Mouse (Mus musculus) forebrain, embryonic 16.5 days (tissue): ENCODE results near the gene Gm10518. TPM values are rescaled to one million over a fixed set of nuclear protein-coding genes. Genes with fewer than 3 reads are reported as not detected.

Experiments
- ATAC-seq: fragments of 200-750 bp; cut with Nextera tagmentation; 2 replicates; pipeline ENCODE4 v1.8.0; 2017; ENCODE audit warnings: mild to moderate bottlenecking, moderate library complexity
- H3K27ac ChIP-seq: fragments of 300-500 bp; sonication (generic); 2 replicates; pipeline ENCODE4 v1.5.1; 2014; ENCODE audit warnings: low read length, control low read depth
- H3K27me3 ChIP-seq: fragments of 300-500 bp; sonication (generic); replicated peaks from 2 replicates; pipeline ENCODE4 v1.6.1; 2014; ENCODE audit warnings: low read length; ENCODE audit not compliant: control insufficient read depth, insufficient read depth
- H3K36me3 ChIP-seq: fragments of 300-500 bp; sonication (generic); 2 replicates; pipeline ENCODE4 v1.6.1; 2014; ENCODE audit not compliant: control insufficient read depth, insufficient read depth
- H3K4me1 ChIP-seq: fragments of 300-500 bp; sonication (generic); replicated peaks from 2 replicates; pipeline ENCODE4 v1.6.1; 2014; ENCODE audit warnings: low read length; ENCODE audit not compliant: control insufficient read depth, insufficient read depth
- H3K4me2 ChIP-seq: fragments of 300-500 bp; sonication (generic); 2 replicates; pipeline ENCODE4 v1.6.1; 2014; ENCODE audit warnings: mild to moderate bottlenecking, low read length, control low read depth
- H3K4me3 ChIP-seq: fragments of 300-500 bp; sonication (generic); replicated peaks from 2 replicates; pipeline ENCODE4 v1.5.1; 2014; ENCODE audit warnings: mild to moderate bottlenecking, low read length, control low read depth
- H3K9ac ChIP-seq: fragments of 300-500 bp; sonication (generic); replicated peaks from 2 replicates; pipeline ENCODE4 v1.6.1; 2014; ENCODE audit warnings: low read depth, low read length, control low read depth
- H3K9me3 ChIP-seq: fragments of 300-500 bp; sonication (generic); 2 replicates; pipeline ENCODE4 v1.6.1; 2016; ENCODE audit warnings: low read length; ENCODE audit not compliant: control insufficient read depth
- WGBS: fragments of 180-500 bp; shearing (Covaris S2); extraction: QIAGEN DNeasy Blood & Tissue Kit; methylation state at CpG from one replicate; pipeline ENCODE4 v1.1.7; 2014; 5-methylcytosine and 5-hydroxymethylcytosine counted together
- polyA plus RNA-seq: library from polyadenylated mRNA; unstranded; fragments of >200 nt; fragmentation: Nextera tagmentation; extraction: Ambion mirVana; gene quantifications from 2 replicates; pipeline ENCODE4 v1.2.1, GENCODE M21; 2015

Gm10518 gene
- polyA plus RNA-seq, 1 experiment from 2014 or later, result not detected

- H3K27ac ChIP-seq, result no peak overlapping the region
- no peak overlapping the region for H3K4me3 ChIP-seq
- no peaks in the 10 kb centered on the region for H3K36me3 ChIP-seq
- no peaks in the 10 kb centered on the region for H3K4me1 ChIP-seq
- no peaks in the 10 kb centered on the region for H3K9me3 ChIP-seq
- no peak overlapping the region for H3K9ac ChIP-seq
- no peak overlapping the region for H3K4me2 ChIP-seq
- no peak for ATAC-seq
- H3K27me3 ChIP-seq, result no peaks in the 10 kb centered on the region
- WGBS, result 88% methylated on average over 5 of the region's 5 CpGs
Observed at GRCm38 (mm10) chr1:179828051-179828450, 24.9 kb downstream of the Gm10518 start.

DNA sequence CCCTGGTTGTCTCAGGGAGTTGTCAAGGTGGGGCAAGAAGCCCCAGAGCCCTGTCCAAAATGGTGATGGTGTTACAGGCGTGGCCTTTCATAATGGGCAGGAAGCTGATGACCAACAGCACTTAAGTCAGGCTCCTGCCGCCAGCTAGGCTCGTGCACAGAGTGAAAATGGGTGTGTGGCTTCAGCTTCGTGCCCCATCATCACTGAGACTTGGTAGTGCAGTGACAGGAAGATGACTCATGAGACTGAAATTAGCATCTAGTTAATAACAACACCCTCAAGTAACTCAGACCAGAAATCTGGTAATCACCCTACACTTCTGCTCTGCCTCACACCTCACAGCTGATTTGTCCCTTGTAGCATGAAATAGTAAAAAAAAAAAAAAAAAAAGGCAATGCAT lies 25.7 kb downstream of the Gm10518 start:
- Histone ChIP-seq H3K36me3 (no peaks in the 10 kb centered on the region), H3K27ac (no peak overlapping the region), H3K27me3 (no peaks in the 10 kb centered on the region), H3K9ac (no peak overlapping the region), H3K4me3 (no peak overlapping the region), H3K4me1 (no peaks in the 10 kb centered on the region), H3K4me2 (no peak overlapping the region), H3K9me3 (no peaks in the 10 kb centered on the region; the same call in 1 of the 2 replicates)
- 82% methylated on average over 4 of the region's 4 CpGs for whole genome bisulfite sequencing
- no peak for ATAC-seq

DNA sequence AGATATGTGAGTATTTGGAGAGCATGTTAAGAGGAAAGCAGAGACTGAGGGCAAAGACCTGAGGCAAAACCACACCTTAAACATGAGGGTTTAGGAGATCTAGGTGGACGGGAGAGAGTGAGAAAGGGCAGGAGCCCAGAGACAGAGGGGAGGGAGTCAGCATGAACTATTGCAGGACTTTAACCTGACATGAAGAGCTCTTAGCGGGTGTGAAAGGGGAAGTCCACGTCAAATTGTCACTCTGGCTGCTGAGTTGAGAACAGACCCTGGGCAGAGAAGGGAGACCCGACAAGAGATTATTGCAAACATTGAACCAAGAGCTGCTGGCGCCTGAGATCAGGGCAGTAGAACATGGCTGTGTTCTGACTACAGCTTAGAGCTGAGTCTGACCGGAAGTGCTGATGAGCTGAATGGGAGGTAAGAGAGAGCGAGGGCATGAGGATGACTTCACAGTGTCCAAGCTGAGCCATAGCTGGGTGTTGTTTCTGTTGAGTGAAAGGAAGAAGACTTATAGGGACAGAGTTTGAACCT lies 29.6 kb downstream of the Gm10518 start:
- WGBS, result 84% methylated on average over 7 of the region's 7 CpGs
- Histone ChIP-seq H3K4me3 (no peak overlapping the region), H3K36me3 (no peaks in the 10 kb centered on the region), H3K27me3 (no peaks in the 10 kb centered on the region), H3K4me1 (no peaks in the 10 kb centered on the region), H3K4me2 (no peak overlapping the region), H3K9me3 (no peaks in the 10 kb centered on the region; the same call in 1 of the 2 replicates), H3K27ac (no peak overlapping the region), H3K9ac (no peak overlapping the region)
- no peak for ATAC-seq

DNA sequence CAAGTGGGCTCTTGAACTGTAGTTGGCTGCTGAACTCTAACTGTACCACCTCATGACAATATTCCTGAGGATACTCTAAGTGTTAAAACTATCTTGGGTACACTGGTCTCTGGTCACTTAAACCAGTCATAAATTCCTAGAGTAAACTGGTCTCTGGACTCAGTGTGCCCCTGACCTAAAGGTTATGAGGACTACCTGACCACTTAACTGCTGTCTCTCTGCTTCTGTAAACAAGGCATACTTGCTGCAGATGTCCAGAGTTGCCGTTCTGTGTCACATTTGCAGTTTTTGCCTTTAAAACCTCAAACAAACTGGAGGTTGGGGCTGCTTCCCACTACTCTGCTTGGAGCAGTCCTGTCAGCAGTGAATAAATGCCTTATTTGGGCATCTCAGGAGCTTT lies 30.4 kb downstream of the Gm10518 start:
- no peaks in the 10 kb centered on the region for H3K27me3 ChIP-seq
- no peak overlapping the region for H3K4me3 ChIP-seq
- H3K4me1 ChIP-seq, result no peaks in the 10 kb centered on the region
- no peak overlapping the region for H3K9ac ChIP-seq
- H3K27ac ChIP-seq, result no peak overlapping the region
- ATAC-seq, result no peak
- H3K36me3 ChIP-seq, result no peaks in the 10 kb centered on the region
- no peak overlapping the region for H3K4me2 ChIP-seq
- no peaks in the 10 kb centered on the region; the same call in 1 of the 2 replicates for H3K9me3 ChIP-seq
- WGBS, result 96% methylated on average over 1 of the region's 1 CpGs

GRCm38 (mm10) chr1:179835753-179836425 lies 32.7 kb downstream of the Gm10518 start:
- Histone ChIP-seq H3K4me1 (no peaks in the 10 kb centered on the region), H3K4me3 (no peak overlapping the region), H3K9ac (no peak overlapping the region), H3K36me3 (no peaks in the 10 kb centered on the region), H3K4me2 (no peak overlapping the region), H3K9me3 (no peaks in the 10 kb centered on the region; the same call in 1 of the 2 replicates), H3K27ac (no peak overlapping the region), H3K27me3 (no peaks in the 10 kb centered on the region)
- 85% methylated on average over 1 of the region's 1 CpGs for WGBS
- no peak for ATAC-seq

DNA sequence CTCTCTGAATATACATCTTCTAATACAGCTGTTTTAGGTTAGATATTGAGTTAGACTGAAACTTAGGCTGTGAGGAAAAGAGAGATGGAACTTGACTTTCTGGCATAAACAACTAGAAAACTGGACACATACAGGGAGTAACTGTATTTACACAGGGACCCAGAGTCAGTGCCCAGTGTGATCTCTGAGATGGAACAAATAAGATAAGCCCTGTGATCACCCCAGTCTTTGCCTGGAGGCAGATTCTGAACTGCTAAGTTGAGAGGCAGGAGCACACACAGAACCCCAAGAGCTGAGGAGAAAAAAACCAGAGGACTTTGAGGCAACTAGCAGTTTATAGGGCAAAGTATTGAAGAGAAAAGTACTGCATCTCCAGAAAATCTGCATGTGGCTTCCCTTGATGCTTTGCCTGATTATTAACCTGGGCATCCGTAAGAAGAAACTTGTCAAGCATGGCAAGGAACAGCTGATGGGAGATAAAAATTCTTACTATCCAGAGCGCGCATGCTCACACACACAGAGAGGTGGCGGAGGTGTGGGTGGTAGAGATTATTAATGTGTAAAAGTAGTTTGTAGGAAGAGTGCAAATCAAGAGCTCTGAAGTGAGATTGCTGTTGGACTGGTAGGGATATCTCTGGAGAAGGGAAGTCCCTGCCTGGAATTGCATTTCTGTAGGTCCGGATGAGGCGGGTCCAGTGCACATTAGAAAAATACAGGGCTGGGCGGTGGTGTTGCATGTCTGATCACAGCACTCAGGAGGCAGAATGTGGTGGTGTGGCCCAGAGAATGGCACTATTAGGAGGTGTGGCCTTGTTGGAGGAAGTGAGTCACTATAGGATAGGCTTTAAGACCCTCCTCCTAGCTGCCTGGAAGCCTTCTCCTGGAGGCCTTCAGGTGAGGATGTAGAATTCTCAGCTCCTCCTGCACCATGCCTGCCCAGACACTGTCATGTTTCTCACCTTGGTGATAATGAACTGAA lies 33.5 kb downstream of the Gm10518 start:
- no peaks in the 10 kb centered on the region for H3K27me3 ChIP-seq
- 91% methylated on average over 7 of the region's 7 CpGs for WGBS
- no peak overlapping the region for H3K9ac ChIP-seq
- ATAC-seq, result no peak
- H3K36me3 ChIP-seq, result no peaks in the 10 kb centered on the region
- no peaks in the 10 kb centered on the region; the same call in 1 of the 2 replicates for H3K9me3 ChIP-seq
- H3K4me1 ChIP-seq, result no peaks in the 10 kb centered on the region
- no peak overlapping the region for H3K27ac ChIP-seq
- H3K4me2 ChIP-seq, result no peak overlapping the region
- no peak overlapping the region for H3K4me3 ChIP-seq

DNA sequence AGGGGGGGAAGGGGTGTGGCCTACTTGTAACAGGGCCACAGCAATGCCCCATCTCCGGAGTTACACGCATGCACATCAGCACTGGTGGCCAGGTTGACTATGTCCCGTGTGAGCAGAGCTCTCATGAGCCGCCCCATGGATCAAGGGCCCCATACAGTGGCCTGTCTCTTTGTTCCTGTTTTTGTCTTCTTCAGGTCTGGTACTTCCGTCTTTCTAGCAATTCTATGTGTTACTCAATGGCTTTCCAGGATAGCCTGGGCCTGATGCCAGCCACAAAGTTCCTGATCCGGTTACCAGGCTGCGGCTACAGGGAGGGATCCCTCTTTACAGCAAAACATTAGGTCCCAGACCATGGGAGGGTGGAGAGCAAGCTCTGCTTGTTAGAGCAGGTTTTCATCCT lies 39.4 kb downstream of the Gm10518 start:
- Histone ChIP-seq H3K4me2 (no peak overlapping the region), H3K27ac (no peak overlapping the region), H3K4me1 (no peaks in the 10 kb centered on the region), H3K9ac (no peak overlapping the region), H3K4me3 (no peak overlapping the region), H3K27me3 (no peaks in the 10 kb centered on the region), H3K36me3 (no peaks in the 10 kb centered on the region), H3K9me3 (no peaks in the 10 kb centered on the region)
- WGBS, result 58% methylated on average over 7 of the region's 7 CpGs
- ATAC-seq, result no peak

GRCm38 (mm10) chr1:179843981-179844380 lies 40.8 kb downstream of the Gm10518 start:
- H3K4me3 ChIP-seq, result no peak overlapping the region
- H3K36me3 ChIP-seq, result no peaks in the 10 kb centered on the region
- no peaks in the 10 kb centered on the region for H3K27me3 ChIP-seq
- H3K4me2 ChIP-seq, result no peak overlapping the region
- H3K4me1 ChIP-seq, result no peaks in the 10 kb centered on the region
- no peaks in the 10 kb centered on the region for H3K9me3 ChIP-seq
- 17% methylated on average over 3 of the region's 3 CpGs for WGBS
- no peak overlapping the region for H3K27ac ChIP-seq
- no peak for ATAC-seq
- no peak overlapping the region for H3K9ac ChIP-seq

DNA sequence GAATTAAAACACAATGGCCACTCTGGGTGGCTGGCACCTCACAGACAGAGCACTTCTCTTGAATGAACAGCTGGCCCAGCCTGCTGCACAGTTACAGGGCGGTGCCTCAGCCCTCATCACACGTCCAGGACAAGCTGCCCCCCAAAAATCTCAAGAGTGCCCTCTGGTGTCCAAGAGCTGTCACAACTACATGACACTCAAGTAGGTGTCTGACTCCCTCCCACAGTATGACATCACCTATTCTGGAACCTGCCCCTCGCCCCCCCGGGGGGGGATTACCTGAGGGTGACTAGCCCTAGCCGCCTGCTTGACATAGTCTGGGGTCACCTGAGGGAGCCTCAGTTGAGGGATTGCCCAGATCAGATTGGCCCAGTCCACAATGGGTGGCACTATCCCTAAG lies 41.7 kb downstream of the Gm10518 start:
- H3K27me3 ChIP-seq, result no peaks in the 10 kb centered on the region
- no peak overlapping the region for H3K4me2 ChIP-seq
- no peak overlapping the region for H3K9ac ChIP-seq
- no peak overlapping the region for H3K4me3 ChIP-seq
- no peaks in the 10 kb centered on the region for H3K36me3 ChIP-seq
- 8% methylated on average over 5 of the region's 5 CpGs for WGBS
- ATAC-seq, result peak; percentile 58; the same call in 1 of the 2 replicates
- no peaks in the 10 kb centered on the region for H3K9me3 ChIP-seq
- H3K4me1 ChIP-seq, result no peaks in the 10 kb centered on the region
- no peak overlapping the region for H3K27ac ChIP-seq
